Mouse (Mus musculus): Measurements from ENCODE around the gene Wfdc15a.
"Not testable (repeated sequence)": the region's sequence is repeated elsewhere in the genome, so short reads cannot be mapped to it uniquely, and the experiment has no call there.

Wfdc15a gene

GRCm38 (mm10) chr2:164199626-164200327, at the start of gene Wfdc15a:
Gene Wfdc15a, minus strand, starts transcription at chr2:164200130.
- ATAC-seq (ENCODE audit: insufficient number of reproducible peaks, low FRiP score, low TSS enrichment), result no peak

GRCm38 (mm10) chr2:164238366-164238765, 38.4 kb upstream of the Wfdc15a start, which contains the start of gene Svs2:
Gene Svs2, minus strand, starts transcription at chr2:164238466.
- no peak for ATAC-seq (ENCODE audit: insufficient number of reproducible peaks, low FRiP score, low TSS enrichment)

GRCm38 (mm10) chr2:164232671-164233070, 32.7 kb upstream of the Wfdc15a start:
- ATAC-seq (ENCODE audit: insufficient number of reproducible peaks, low FRiP score, low TSS enrichment), result no peak

- no peak for ATAC-seq (ENCODE audit: insufficient number of reproducible peaks, low FRiP score, low TSS enrichment)
Observed at GRCm38 (mm10) chr2:164228361-164229070, 28.6 kb upstream of the Wfdc15a start.

- no peak for ATAC-seq (ENCODE audit: insufficient number of reproducible peaks, low FRiP score, low TSS enrichment)
Observed at GRCm38 (mm10) chr2:164221522-164221921, 21.6 kb upstream of the Wfdc15a start, which contains the start of gene Wfdc15b. Gene Wfdc15b, minus strand, starts transcription at chr2:164221660.

DNA sequence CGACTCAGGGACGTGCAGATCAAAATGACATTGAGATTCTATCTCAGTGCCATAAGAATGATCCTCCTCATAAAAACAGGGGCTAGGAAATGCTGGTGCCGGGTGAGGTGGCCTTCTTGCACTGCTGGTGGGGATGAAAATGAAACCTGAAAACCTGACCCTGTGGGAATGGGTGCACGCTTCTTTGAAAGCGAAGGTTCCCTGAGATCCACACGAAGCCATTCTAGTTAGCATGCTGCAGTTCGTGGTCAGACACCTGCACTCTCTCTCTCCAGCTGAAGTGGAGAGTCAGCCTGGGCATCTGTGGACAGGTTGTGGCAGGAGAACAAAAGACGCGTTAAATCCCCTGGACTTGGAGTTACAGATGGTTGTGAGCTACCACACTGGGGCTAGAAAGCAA, 19.4 kb upstream of the Wfdc15a start:
- no peak for ATAC-seq (ENCODE audit: insufficient number of reproducible peaks, low FRiP score, low TSS enrichment)

- no peak for ATAC-seq (ENCODE audit: insufficient number of reproducible peaks, low FRiP score, low TSS enrichment)
Observed at GRCm38 (mm10) chr2:164212711-164213110, 12.8 kb upstream of the Wfdc15a start.

DNA sequence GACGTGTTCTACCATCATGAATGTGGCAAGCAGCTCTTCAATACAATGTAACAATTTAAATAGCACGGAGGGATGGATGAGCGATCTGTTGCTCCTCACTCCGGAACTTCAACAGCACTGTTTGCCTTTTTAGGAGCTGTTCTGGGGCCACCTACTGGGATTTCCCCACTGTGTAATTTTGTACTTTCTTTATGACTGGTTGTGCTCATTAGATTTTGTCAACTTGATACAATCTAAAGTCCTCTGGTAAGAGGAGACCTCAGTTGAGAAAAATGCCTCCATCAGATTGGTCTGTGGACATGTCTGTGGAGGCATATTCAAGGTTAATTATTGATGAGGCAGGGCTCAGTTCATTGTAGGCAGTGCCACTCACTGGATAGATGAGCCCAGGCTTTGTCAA, 11.0 kb upstream of the Wfdc15a start:
- ATAC-seq (ENCODE audit: insufficient number of reproducible peaks, low FRiP score, low TSS enrichment), result no peak

- ATAC-seq (ENCODE audit: insufficient number of reproducible peaks, low FRiP score, low TSS enrichment), result peak; percentile 98
Observed at GRCm38 (mm10) chr2:164206676-164207075, 6.7 kb upstream of the Wfdc15a start.

DNA sequence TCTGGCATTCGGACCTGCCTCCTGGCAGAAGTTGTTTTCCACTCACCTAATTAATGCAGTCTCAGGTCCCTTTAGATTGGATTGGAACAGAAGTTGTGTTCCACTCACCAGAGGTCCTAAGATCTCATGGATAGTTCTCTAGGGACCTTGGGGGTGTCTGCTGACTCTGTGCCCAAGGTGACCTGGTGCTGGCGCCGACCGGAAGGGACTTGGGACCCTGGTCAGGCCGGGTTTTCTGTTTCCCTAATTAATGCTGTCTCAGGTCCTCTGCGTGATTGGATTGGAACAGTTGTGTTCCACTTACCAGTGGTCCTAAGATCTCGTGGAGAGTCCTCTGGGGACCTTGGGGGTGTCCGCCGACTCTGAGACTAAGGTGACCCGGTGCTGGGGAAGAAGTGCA, 6.1 kb upstream of the Wfdc15a start:
- not testable (repeated sequence) for ATAC-seq (ENCODE audit: insufficient number of reproducible peaks, low FRiP score, low TSS enrichment)

DNA sequence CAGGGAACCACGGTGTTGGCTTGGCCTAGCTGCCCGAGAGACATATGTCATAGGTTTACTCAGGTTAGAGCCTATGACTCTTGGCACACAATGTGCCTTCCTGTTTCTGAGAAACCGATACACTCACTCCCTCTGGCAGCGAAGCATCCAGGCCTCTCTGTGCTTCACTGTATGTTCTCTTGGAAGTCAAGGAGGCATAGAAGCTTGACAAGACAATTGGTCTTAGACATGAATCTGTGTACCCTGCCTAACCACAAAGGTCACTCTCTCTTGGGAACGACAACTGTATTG, 3.3 kb downstream of the Wfdc15a start:
- ATAC-seq (ENCODE audit: insufficient number of reproducible peaks, low FRiP score, low TSS enrichment), result no peak

DNA sequence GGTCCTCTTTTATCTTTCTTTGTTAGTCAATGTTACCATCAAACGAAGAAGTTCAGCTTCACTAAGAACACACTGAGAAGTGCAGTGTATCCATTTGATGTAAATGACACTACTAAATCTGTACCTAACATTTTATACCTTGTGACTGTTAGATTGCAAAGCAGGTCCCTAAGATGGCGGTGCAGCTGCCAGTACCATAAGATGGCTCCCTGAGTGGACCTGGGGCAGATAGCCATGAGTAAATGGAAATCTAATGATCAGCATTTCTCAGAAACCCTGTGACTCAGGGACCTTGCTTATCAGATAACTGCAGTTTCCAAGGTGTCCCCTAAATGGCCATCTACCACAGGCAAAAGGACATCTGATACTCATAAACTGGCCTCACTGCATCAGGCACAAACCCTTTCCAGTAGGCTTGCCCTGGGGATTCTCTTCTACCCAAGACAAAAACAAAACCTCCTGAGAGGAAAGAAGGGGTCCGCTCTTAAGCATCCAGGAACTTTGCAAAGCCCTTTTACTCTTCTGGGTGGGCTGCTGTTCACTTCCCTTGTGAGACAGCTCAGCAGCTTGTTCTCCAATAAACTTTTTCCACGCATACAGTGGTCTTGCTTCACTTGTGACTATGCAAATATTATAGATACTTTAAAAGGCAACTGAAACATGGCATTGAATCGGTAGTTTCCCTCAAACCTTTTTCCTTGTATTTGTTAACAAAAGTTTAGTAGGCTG, 3.8 kb downstream of the Wfdc15a start:
- ATAC-seq (ENCODE audit: insufficient number of reproducible peaks, low FRiP score, low TSS enrichment), result no peak

GRCm38 (mm10) chr2:164194959-164195630, 4.8 kb downstream of the Wfdc15a start:
- no peak for ATAC-seq (ENCODE audit: insufficient number of reproducible peaks, low FRiP score, low TSS enrichment)

- ATAC-seq (ENCODE audit: insufficient number of reproducible peaks, low FRiP score, low TSS enrichment), result no peak
Observed at GRCm38 (mm10) chr2:164192279-164192678, 7.7 kb downstream of the Wfdc15a start.

GRCm38 (mm10) chr2:164190576-164190975, 9.4 kb downstream of the Wfdc15a start, which contains the start of gene Wfdc12:
Gene Wfdc12, minus strand, starts transcription at chr2:164190608.
- no peak for ATAC-seq (ENCODE audit: insufficient number of reproducible peaks, low FRiP score, low TSS enrichment)

- no peak for ATAC-seq (ENCODE audit: insufficient number of reproducible peaks, low FRiP score, low TSS enrichment)
Observed at GRCm38 (mm10) chr2:164188722-164189121, 11.2 kb downstream of the Wfdc15a start.

- ATAC-seq (ENCODE audit: insufficient number of reproducible peaks, low FRiP score, low TSS enrichment), result no peak
Observed at GRCm38 (mm10) chr2:164184145-164184719, 15.7 kb downstream of the Wfdc15a start.

- no peak for ATAC-seq (ENCODE audit: insufficient number of reproducible peaks, low FRiP score, low TSS enrichment)
Observed at GRCm38 (mm10) chr2:164183340-164183739, 16.6 kb downstream of the Wfdc15a start.

GRCm38 (mm10) chr2:164182692-164183255, 17.2 kb downstream of the Wfdc15a start, which contains the start of gene Wfdc5:
Gene Wfdc5, minus strand, starts transcription at chr2:164182742.
- ATAC-seq (ENCODE audit: insufficient number of reproducible peaks, low FRiP score, low TSS enrichment), result no peak

GRCm38 (mm10) chr2:164180770-164181169, 19.2 kb downstream of the Wfdc15a start:
- ATAC-seq (ENCODE audit: insufficient number of reproducible peaks, low FRiP score, low TSS enrichment), result no peak
